Mouse (Mus musculus): Measurements from ENCODE around the gene 9130213A22Rik.

9130213A22Rik gene

DNA sequence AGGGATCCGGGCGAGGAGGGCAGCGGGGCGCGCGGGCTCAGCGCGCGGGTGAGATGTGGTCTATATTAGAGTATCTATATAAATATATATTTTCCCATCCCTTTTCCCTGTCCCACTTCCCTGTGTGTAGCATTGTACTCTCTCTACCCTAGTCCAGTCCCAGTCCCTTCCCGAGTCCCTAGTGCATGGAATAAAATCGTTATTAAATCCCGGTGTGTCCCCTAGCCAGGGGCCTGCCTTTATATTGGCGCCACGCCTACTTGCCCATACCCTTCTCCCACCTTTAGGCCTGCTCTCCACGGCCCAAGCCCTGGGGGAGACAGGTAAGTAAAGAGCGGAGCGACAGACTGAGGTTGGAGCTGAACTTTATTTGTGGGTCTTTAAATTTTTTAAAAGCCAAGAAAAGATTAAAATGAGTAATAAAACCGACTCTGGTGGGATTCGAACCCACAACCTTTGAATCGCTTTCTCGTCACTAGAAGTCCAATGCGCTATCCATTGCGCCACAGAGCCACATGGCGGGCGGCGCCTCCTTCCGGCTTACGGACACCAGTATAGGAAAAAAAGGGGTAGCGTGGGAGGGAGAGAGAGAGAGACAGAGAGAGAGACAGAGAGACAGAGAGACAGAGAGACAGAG is 785 bp upstream of the 9130213A22Rik start:
- peak; percentile 89 to 91 for DNase-seq

- no peak for DNase-seq
Observed at GRCm38 (mm10) chr11:69121741-69122335, 551 bp downstream of the 9130213A22Rik start.

GRCm38 (mm10) chr11:69121001-69121740 is 1.2 kb downstream of the 9130213A22Rik start:
- DNase-seq, result no peak

GRCm38 (mm10) chr11:69120221-69121000 is 2.0 kb downstream of the 9130213A22Rik start, which contains the start of gene Hes7:
Hes7 (plus strand) TSS chr11:69120404.
- no peak for DNase-seq

GRCm38 (mm10) chr11:69119446-69120155 is 2.8 kb downstream of the 9130213A22Rik start:
- no peak for DNase-seq

- DNase-seq, result peak; percentile 77 to 90
Observed at GRCm38 (mm10) chr11:69118765-69119164, 3.6 kb downstream of the 9130213A22Rik start.

- peak; percentile 77 to 83 for DNase-seq
Observed at GRCm38 (mm10) chr11:69117737-69118695, 4.4 kb downstream of the 9130213A22Rik start.

- no peak for DNase-seq
Observed at GRCm38 (mm10) chr11:69116843-69117242, 5.5 kb downstream of the 9130213A22Rik start.

DNA sequence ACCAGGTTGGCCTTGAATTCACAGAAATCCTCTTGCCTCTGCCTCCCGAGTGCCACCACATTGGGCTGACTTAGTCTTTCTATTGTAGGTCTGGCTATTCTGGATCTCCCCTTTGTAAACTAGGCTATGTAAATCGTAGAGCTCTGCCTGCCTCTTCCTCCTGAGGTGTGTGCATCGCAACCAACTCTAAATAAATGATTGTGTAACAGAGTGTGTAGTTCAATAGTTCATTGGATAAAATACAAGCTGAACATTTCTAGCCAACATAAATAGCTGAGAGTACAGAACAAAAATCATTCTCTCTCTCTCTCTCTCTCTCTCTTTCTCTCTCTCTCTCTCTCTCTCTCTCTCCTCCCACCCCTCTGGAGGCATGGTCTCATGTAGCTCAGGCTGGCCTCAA is 7.8 kb downstream of the 9130213A22Rik start:
- DNase-seq, result no peak

DNA sequence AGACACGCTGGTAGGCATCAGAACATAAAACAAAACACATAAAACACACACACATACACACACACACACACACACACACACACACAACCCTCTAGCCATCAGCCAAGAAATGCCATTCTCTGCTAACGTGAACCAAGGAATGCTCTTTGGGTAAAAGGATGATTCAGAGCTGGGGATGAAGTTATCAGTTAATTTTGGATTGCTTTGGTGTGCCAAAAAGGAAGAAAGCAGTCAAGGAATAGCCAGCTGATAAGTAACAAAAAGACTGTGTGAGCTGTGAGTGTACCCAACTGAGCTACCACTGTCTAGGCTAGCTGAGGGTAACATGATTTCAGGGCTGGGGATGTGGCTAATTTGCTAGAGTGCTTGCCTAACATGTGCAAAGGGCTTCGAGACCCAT is 8.4 kb downstream of the 9130213A22Rik start:
- no peak for DNase-seq

GRCm38 (mm10) chr11:69111865-69112264 is 10.5 kb downstream of the 9130213A22Rik start:
- no peak for DNase-seq

DNA sequence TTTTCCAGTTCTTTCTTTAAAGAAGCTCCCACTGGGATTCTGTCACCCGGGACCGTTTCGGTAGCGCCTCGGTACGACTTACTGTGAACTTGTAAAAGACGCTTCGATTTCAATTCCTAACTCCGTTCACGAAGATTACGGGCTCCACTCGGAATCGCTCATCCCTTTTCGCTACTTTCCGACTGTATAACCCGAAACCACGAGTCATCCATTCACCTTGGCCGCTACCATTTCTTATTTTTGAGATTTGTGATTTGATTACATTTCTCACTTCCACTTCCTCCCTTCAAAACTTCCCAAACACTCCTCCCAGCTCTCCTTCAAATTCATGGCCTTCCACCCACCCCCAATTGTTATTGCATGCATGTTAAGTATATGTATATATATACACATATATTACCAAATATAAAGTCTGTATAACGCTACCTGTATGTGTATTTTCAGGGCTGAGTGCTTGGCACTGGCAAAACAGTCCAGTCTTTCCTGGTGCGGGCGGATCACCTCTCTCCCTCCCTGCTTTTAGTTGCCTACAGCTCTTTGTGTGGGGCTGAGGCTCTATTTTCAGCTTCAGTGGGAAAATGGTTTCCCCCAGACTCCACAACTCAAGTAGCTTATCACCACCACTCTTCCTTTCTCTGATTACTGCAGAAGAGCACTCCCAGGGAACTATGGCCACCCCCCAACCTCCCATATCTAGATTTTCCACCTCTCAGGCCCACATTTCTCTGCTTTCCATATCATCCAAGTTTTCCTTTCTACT is 11.2 kb downstream of the 9130213A22Rik start:
- no peak for DNase-seq

DNA sequence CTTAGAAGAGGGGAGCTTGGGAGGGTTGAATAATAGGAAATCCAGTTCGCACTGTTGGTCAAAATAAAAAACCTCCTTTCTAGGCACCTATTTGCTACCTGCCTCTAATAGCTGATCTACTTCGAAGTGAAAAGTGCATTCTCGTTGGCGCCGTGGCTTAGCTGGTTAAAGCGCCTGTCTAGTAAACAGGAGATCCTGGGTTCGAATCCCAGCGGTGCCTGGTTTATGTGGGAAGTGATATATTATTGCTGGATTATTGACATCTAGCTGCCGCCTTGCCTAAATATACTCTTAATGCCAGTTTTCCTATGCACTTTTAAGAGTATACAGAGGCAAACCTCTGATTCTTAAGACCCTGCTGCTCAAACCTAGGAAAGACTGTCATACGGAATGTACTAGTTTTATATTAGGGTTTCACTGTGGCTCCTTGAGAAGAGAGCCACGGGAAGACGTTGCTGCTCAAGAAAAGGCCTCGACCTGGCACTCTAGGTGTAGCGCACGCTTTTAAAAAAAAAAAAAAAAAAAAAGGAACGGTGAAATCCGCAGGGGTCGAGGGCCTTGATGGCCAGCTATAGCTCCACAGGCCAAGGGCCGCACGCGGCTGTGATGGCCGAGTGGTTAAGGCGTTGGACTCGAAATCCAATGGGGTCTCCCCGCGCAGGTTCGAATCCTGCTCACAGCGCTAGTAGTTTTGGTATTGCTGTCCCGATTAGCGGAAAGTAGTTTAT is 11.9 kb downstream of the 9130213A22Rik start:
- DNase-seq, result peak; percentile 87 to 91

DNA sequence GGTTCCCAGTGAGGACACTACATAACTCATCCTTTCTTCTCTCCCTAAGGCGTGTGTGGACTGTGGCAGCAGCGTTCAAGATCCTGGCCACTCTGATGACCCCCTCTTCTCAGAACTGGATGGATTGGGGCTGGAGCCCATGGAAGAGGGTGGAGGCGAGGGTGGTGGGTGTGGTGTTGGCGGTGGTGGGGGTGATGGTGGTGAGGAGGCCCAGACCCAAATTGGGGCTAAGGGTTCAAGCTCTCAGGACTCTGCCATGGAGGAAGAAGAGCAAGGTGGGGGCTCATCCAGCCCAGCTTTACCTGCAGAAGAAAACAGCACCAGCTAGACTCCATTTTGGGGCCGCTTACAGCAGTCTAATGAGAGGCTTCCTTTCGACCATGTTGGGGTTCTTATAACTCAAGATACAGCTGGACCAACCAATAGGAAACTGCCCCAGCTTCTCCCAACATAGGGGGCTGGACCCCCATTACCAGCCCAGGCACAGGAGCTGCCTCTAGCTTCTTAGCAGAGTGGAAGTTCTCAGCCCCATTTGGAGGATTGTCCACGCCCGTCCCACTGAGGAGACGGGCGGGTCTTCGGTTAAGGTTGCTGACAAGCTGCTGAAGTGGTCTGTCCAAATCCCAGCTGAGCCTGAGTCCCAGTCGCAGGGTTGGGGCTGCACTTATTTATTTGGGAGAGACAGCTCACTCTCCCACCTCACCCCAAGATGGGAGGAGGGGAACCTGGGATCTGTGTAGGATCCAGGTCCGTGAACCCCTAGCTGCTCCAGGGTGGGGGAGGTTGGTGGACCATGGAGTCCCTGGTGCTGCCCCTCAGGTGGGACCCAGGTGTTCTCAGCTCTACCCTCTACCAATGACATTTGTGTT is 13.1 kb downstream of the 9130213A22Rik start:
- DNase-seq, result peak in 1 of 2 experiments; percentile 6

GRCm38 (mm10) chr11:69108223-69108622 is 14.2 kb downstream of the 9130213A22Rik start:
- no peak for DNase-seq

DNA sequence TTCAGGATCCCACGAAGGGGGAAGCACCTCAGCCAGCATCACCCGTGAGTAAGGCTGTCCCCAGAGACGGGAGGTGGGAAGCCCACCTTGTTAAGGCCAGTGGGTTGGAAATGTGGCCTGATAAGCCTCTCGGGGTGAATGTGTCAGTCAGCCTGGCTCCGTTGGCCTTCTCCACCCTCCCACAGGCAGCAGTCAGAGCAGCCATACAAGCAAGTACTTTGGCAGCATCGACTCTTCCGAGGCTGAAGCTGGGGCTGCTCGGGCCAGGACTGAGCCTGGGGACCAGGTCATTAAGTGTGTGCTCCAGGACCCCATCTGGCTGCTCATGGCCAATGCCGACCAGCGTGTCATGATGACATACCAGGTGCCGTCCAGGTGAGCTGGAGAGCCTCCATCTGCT is 14.7 kb downstream of the 9130213A22Rik start:
- DNase-seq, result no peak

- no peak for DNase-seq
Observed at GRCm38 (mm10) chr11:69106842-69107241, 15.5 kb downstream of the 9130213A22Rik start.

- DNase-seq, result no peak
Observed at GRCm38 (mm10) chr11:69106299-69106698, 16.1 kb downstream of the 9130213A22Rik start.

DNA sequence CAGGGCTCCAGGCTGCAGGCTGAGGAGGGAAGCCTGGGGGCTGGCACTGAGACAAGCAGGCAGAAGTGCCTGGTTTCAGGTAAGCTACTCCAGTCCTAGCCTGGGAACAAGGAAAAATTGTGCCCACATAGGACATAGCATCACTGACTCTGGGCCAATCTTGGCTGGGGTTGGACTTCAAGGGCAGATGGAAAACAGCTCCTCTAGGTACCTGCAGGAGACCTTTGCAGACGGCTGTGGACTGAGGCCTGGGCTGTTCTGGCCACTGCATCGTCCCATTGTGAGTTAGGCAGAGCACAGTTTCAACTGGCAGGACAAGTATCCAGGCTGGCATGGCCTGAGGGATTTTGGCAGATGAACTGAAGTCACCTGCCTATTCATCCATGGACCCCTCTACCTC is 16.6 kb downstream of the 9130213A22Rik start:
- no peak for DNase-seq

Data from lung, adult 18-20 months (tissue).